Mouse (Mus musculus) E14TG2a.4 (cell line): Measurements from ENCODE around the gene Pabpc4.
"Not testable (repeated sequence)": the region's sequence is repeated elsewhere in the genome, so short reads cannot be mapped to it uniquely, and the experiment has no call there.

Source experiments
- CTCF ChIP-seq: conservative IDR thresholded peaks from 2 replicates; pipeline ENCODE4 v1.5.1; 2014; ENCODE audit warnings: low read length
- NANOG ChIP-seq: IDR thresholded peaks from 2 replicates; pipeline ENCODE4 v1.6.1; 2014; ENCODE audit warnings: borderline replicate concordance, low read length, mixed read lengths

GRCm38 (mm10) chr4:123335244-123335643, 73.1 kb downstream of the Pabpc4 start:
- not testable (repeated sequence) for TF ChIP-seq CTCF, NANOG
